Mouse (Mus musculus) cerebellum, adult 18-20 months (tissue): ENCODE results near the gene Parvb.

ENCODE experiments used
- DNase-seq, 2 experiments: peaks; one replicate each; pipeline ENCODE4 v3.0.0; 2021

Parvb gene

DNA sequence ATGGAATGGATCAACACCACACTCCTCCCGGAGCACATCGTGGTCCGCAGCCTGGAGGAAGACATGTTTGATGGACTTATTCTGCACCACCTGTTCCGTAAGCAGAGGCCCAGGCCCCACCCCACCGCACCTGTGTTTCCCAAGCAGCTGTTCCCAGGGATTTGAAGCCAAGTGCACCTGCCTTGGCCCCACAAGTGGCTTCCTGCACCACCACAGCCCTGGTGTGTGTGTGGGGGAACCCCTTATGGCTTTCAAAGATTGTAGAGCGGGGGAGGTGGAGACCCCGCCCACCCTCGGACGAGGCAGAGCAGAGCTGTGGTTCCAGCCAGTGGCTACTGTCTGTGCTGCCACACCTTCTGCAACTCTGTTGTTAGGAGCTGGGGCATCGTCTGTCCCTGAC, 97.0 kb downstream of the Parvb start:
- no peak for DNase-seq

DNA sequence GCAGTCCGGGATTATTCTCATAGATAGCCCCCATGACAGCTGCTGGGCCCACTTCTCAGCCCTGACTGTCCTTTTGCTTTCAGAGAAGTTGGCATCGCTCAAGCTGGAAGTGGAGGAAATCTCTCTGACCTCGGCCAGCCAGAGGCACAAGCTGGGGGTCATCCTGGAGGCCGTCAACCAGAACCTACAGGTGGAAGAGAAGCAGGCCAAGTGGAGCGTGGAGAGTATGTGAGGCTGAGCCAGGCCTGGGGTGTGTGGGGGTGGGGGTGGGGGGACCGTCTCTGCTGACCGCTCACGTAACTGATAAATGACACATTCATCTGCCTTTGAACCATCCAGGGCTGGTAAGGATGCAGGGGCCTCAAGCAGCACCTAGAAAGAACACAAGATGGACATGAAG, 98.1 kb downstream of the Parvb start:
- no peak for DNase-seq

DNA sequence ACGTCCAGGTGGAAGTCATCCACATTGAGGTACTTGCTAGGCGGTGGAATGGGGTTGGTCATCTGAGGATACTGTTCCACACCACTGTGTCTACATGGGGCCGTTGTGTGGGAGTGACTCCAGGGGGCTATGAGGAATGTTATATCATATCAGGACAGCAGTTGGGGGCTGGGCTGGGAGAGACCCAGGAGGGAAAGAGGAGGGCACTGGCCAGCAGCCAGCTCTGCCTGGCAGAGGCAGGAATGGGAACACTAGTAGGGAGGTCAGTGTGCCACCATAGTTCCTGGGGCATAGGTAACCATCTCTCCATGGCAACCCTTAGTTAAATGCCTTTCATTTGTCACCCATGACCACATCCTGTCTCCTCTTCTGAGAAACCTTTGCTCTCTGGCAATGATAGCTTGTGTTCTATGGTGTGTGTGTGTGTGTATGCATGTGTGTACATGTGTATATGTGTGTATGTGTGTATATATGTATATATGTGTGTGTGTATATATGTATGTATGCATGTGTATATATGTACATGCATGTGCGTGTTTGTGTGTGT, 99.3 kb downstream of the Parvb start:
- no peak for DNase-seq

DNA sequence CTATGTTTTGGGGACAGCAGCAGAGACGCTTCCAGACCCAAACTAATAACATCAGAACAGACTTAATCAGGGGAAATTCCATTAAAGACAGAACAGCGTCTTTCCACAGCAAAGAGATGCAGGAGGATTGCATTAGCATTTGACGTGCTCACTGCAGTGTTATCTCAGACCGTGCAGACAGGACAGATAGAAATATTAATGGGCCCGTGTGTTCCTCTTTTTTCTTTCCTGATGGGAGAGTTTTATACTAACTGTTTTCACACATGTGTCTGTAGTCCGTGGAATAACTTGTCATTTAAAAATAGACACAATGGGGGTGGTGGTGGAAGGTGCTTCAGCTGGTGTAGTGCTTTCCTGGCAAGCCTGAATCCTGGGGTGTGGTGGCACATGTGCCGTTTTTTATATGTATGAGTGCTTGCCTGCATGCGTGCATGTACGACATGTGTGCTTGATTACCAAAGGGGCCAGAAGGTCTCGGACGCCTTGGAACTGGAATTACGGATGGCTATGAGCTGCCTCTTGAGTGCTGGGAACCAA, 104.5 kb downstream of the Parvb start:
- DNase-seq, result no peak

DNA sequence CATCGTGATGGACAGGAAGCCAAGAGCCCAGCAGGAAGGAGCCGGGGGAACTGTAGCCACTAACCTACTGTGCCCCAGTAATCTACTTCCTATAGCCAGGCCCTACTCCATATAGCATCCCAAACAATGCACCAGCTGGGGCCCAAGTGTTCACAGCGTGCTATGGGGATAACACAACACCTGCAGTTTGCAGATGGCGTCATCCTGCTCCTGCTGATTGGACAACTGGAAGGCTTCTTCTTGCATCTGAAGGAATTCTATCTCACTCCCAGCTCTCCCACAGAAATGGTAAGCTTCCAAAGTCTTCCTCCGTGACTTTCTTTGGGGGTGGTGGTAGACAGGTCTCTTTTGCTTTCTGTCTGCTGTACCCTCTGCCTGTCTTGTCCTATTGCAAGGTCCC, 105.8 kb downstream of the Parvb start:
- no peak for DNase-seq

DNA sequence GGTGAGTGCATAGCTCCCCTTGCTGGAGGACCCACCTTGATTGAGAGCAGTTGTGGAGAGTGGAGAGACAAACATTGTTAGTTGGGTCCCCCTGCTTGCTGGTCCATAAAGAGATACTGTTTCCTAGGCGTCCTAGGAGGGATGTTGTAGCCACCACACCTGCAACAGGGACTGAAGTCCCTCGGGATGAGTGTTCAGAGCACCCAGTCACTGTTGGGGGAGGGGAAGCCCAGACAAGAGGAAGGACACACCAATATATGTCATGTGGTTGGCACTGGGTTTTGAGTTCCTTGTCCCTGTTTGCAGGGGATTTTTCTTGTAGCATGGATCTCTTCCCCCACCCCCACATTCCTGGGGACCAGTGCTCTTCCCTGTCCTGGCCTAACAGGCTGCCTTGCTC, 109.1 kb downstream of the Parvb start:
- DNase-seq, result no peak

DNA sequence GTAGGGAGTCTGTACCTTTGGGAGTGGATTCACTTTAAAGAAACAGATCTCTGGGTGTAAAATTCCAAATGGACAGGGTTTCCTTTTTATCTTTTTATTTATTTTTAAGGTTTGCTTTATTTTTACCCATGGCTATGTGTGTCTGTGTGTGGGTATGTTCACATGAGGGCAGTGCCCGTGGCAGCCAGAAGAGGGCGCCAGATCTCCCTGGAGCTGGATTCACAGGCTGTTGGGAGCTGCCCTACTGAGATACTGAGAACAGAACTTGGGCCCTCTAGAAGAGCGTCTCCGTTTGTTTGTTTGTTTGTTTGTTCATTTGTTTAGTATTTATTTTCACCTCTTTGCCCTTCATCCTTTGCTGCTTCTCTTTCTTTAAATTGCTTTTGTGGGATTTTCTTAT, 116.9 kb downstream of the Parvb start:
- DNase-seq, result no peak

DNA sequence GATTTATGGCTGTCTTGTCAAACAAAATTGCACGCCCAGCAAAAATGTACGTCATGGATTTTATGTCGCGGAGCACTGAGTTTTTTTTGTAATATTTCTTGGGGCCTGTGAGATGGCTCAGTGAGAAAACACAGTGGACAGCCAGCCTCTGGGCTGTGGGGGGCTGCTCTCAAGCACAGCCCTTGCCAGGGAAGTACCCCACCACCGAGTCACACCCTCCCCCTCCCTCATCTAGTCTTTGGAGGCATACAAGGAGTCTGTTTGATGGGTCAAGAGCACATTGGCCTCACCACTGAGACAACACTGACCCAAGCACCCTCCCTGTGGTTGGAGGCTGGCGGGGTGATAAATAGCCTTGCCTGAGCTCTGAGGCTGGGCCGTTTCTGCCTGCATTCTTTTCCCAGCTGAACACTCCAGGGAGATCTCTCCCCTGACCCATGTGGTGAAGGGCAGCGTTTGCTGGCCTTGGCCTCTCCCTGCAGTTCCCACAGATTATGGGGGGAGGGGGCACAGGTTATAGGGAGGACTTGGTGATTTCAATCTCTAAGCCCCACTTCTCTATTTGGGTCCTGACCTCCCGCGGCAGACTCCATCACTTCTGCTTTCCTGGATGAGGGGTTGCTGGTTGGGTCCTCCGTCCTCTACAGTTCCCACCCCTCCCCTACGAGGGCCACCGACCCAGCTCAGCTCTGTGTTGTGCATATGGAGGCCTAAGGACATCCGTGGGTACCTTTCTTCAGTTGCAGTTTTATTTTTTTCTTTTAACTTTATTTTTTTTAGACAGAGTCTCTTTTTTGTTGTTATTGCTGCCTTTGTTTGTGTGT, 118.3 kb downstream of the Parvb start:
- DNase-seq, result no peak

DNA sequence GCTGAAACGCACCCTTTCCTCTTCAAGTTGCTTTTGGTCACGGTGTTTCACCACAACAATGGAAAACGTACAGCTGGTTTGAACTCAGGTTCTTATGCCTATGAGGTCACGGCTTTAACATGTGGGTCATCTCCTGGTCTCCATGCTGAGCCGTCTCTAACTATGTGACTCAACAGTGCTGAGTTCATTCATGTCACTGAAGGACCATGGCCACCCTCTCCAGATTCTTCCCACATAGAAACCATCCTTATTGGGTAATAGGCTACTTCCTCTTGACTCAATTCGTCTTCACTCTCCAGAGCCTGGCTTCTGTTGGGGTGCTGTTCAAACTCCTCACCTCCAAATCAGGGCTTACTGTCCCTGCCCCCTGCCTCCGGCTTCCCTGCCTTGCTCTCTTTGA, 119.5 kb downstream of the Parvb start:
- no peak for DNase-seq

DNA sequence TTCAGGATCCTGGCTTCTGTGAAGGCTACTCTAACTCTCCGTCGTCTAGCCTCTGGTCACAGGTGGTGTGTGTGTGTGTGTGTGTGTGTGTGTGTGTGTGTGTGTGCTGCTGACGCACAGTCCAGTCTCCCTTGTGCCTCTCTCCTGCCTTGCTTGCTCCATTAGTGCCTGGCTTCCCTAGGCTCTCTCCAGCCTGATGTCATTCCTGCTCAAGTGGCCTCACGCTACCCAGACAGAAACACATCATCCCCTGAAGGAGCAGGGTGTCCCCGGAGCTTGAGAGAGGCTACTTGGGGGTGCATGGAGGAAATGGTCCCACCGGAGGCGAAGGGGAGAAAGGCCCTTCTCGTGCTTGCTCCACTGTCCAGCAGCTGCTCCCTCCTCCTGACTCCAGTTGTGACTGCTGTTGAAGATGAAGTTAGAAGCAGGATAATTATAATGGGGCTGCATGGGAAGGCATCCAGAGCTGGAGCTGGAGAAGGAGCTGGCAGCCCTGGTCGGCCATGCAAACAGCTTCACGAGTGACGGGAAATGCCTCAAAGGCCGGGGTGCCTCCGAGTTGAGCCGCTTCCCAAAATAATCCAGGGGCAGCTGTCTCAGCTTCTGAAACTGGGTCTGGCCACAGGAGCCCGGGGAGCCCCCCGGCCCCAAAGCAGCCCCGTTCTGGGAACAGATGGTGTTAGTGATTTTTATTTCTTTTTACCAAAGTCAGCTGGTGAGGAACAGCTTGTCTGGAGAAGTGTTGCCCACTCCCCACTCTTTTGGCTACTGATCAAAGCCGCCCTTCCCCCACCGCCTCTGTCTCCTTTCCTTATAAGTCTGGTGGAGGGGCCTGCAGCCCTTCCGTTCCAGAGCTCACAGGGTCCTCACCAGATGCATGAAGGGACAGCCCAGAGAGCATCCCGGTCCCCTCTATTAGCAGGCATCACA, 120.3 kb downstream of the Parvb start:
- no peak for DNase-seq

DNA sequence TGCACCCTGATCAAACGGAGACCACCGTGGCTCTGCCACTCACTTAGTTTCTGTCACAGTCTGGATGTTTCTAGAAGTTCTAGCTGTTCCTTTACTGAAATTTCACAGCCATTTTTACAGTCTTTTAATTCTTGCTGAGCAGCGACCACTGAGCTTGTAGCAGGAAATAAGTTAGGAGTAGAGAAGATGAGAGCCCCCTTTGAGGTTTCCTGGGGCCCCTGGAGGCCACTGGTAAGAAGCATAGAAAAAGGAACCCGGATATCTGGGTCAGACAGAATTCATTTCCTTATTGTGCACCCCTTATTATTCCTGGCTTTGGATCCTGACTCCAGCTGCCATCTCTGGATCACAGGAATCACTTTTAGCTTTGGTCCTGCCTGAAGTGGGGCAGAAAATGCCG, 123.2 kb downstream of the Parvb start:
- no peak for DNase-seq

DNA sequence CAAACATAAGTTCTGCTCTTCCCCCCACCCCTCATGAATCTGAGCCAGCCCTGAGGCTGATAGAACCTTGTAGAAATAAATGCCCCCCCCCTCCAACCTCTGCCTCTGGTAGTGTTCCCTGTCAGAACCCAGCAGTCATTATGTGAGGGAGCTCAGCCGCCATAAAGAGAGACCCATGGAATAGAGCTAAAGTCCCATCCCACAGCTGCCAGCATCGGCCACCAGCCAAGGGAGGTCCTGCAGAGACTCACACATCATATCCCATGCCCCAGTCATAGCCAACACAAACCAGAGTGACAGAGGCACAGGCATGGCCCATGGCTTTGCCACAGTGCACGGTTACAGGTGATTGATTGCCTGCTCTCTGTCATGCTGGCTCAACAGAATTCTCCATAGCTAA, 132.9 kb downstream of the Parvb start:
- DNase-seq, result no peak
